Mouse (Mus musculus) limb, embryonic 10.5 days (tissue): Measurements from ENCODE around the gene 1700061G19Rik. TPM values are rescaled to one million over a fixed set of nuclear protein-coding genes. Genes with fewer than 3 reads are reported as not detected.
"Not testable (repeated sequence)": the region's sequence is repeated elsewhere in the genome, so short reads cannot be mapped to it uniquely, and the experiment has no call there.

Experiments used
- DNase-seq: peaks from one replicate; pipeline ENCODE4 v3.0.0-alpha.2; 2017; ENCODE audit warnings: low spot score
- H3K27ac ChIP-seq: fragments of 300-500 bp; sonication (generic); 2 replicates; pipeline ENCODE4 v1.5.1; 2016; ENCODE audit warnings: mild to moderate bottlenecking
- H3K27me3 ChIP-seq: fragments of 300-500 bp; sonication (generic); 2 replicates; pipeline ENCODE4 v1.6.1; 2016; ENCODE audit warnings: low read depth, mild to moderate bottlenecking; ENCODE audit not compliant: poor library complexity, severe bottlenecking
- H3K36me3 ChIP-seq: fragments of 300-500 bp; sonication (generic); 2 replicates; pipeline ENCODE4 v1.6.1; 2016; ENCODE audit warnings: mild to moderate bottlenecking, moderate library complexity
- H3K4me1 ChIP-seq: fragments of 300-500 bp; sonication (generic); 2 replicates; pipeline ENCODE4 v1.6.1; 2016
- H3K4me3 ChIP-seq: fragments of 300-500 bp; sonication (generic); 2 replicates; pipeline ENCODE4 v1.5.1; 2016; ENCODE audit warnings: mild to moderate bottlenecking, moderate library complexity
- H3K9me3 ChIP-seq: fragments of 300-500 bp; sonication (generic); replicated peaks from 2 replicates; pipeline ENCODE4 v1.6.1; 2016; ENCODE audit warnings: mild to moderate bottlenecking
- WGBS: fragments of 180-500 bp; shearing (Covaris S2); methylation state at CpG from one replicate; pipeline ENCODE4 v1.1.7; 2016; 5-methylcytosine and 5-hydroxymethylcytosine counted together
- polyA plus RNA-seq: library from polyadenylated mRNA; unstranded; fragments of >200 nt; fragmentation: Nextera tagmentation; extraction: Ambion mirVana; gene quantifications from 2 replicates; pipeline ENCODE4 v1.2.1, GENCODE M21; 2016

The 1700061G19Rik gene
- polyA plus RNA-seq, 1 experiment from 2014 or later, result 0.73 TPM

DNA sequence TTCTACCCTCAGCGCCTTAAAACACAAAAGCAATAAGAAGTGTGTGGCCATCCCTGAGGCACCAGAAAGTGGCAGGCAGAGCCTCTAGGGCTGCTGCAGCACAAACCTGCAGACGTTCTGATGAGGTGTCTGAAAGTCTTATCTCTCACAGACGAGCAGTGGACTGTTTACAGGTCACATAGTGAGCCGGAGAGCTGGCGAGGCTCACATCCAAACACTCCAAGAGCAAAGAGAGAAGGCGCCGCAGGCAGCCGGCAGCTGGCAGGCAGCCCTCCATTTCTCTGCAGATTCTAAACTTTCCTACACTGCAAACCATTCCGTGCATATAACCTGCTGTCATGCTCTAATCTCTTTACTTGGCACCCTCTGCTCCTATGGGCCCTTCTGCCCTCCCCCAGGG, 32.6 kb downstream of the 1700061G19Rik start:
- WGBS, result 81% methylated on average over 9 of the region's 9 CpGs
- H3K36me3 ChIP-seq, result peaks cover 100% of the 10 kb centered on the region
- no peaks in the 10 kb centered on the region for H3K4me1 ChIP-seq
- no peaks in the 10 kb centered on the region for H3K9me3 ChIP-seq
- H3K4me3 ChIP-seq, result no peak overlapping the region
- no peak overlapping the region for H3K27ac ChIP-seq
- DNase-seq, result no peak
- H3K27me3 ChIP-seq, result no peaks in the 10 kb centered on the region

DNA sequence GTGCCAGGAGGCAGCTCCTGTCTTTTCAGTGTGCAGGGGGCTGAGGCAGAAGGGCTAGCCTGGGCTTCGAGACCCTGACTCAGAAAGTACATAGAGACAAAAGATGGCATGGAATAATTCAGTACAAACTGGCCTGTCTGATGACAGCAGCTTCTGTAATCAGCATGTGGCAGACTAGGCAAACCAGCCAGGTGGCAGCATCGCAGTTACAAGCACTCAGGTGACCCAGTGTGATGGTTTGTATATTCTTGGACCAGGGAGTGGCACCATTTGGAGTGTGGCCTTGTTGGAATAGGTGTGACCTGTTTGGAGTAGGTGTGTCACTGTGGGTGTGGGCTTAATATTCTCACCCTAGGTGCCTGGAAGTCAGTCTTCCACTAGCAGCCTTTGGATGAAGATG, 34.5 kb downstream of the 1700061G19Rik start:
- not testable (repeated sequence) for DNase-seq, H3K4me3 ChIP-seq, H3K27me3 ChIP-seq, H3K27ac ChIP-seq, H3K4me1 ChIP-seq, H3K9me3 ChIP-seq
- H3K36me3 ChIP-seq, result peaks cover 100% of the 10 kb centered on the region
- 97% methylated on average over 2 of the region's 2 CpGs for WGBS

DNA sequence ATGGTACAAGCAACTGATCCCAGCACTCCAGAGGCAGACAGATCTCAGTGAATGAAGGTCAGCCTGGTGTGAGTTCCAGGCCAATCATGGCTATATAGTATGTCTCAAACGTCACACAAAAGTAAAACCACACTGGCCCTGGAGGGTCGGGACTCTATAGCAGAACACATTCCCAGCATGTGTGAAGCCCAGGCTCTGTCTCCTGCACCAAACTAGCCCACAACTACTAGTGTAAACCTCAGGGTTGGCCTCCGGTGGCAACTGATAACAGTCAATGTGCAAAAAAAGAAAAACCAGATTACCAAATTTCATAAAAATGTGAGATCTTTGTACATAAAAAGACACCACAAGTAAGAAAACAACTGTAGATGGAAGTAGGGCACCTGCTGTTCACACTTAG, 37.7 kb downstream of the 1700061G19Rik start:
- Histone ChIP-seq H3K27ac (no peak overlapping the region), H3K4me1 (no peaks in the 10 kb centered on the region), H3K9me3 (no peaks in the 10 kb centered on the region), H3K27me3 (no peaks in the 10 kb centered on the region), H3K4me3 (no peak overlapping the region), H3K36me3 (peaks cover 98% of the 10 kb centered on the region)
- over 99% methylated on average over 3 of the region's 3 CpGs for WGBS
- no peak for DNase-seq

DNA sequence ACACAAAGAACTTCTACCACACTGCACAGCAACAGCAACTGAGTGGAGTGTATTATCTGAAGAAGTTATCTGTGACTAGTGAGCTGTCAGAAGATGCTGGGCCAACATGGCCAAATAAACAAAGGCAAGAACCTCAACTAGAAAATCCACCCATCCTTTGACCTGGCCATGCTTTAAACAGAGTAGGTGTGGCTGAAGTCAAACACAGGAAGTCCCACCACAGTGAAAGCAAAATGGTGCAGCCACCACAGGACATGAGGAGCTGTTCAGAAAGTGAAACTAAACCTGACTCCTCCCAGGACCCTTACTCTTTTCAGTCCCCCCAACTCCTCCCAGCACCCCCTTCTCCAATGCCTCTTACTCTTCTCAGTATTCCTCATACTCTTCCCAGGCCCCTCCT, 38.2 kb downstream of the 1700061G19Rik start:
- Histone ChIP-seq H3K36me3 (peaks cover 97% of the 10 kb centered on the region), H3K27ac (no peak overlapping the region), H3K9me3 (no peaks in the 10 kb centered on the region), H3K27me3 (no peaks in the 10 kb centered on the region), H3K4me1 (no peaks in the 10 kb centered on the region), H3K4me3 (no peak overlapping the region)
- no peak for DNase-seq

DNA sequence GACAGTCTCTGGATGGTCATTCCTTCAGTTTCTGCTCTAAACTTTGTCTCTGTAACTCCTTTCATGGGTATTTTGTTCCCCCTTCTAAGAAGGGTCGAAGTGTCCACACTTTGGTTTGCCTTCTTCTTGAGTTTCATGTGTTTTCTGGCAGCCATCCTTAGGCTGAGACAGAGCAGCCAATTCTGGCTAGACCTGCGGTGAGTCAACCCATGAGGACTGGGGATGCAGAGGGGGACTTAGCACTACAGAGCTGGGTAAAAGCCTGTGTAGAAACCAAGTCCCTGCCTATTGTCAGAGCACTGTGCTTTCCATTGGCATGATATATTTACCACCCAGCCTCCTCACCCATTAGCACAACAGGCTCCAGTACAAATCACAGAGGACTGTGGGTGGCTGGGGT, 41.9 kb downstream of the 1700061G19Rik start:
- 97% methylated on average over 2 of the region's 2 CpGs for WGBS
- no peaks in the 10 kb centered on the region for H3K27me3 ChIP-seq
- no peak for DNase-seq
- no peaks in the 10 kb centered on the region for H3K4me1 ChIP-seq
- H3K27ac ChIP-seq, result no peak overlapping the region
- no peaks in the 10 kb centered on the region for H3K9me3 ChIP-seq
- peaks cover 97% of the 10 kb centered on the region for H3K36me3 ChIP-seq
- H3K4me3 ChIP-seq, result no peak overlapping the region

DNA sequence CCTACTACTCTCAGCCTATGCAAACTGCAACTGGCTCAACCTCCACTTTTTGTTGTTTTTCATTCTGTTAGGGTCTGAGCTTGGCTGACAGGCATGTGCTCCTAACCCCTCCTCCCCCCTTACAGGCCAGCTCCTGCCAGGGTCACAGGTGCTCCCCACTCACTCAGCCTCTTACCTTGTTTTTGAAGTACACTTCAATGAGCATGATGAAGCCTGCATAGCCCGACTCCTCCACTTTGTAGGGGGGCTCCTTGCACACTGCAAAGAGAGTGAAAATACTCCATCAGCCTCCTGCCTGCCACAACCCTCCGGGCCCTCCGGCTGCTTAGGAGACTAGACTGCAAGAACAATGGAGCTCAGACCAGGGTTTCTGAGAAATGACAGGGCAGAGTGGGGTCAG, 44.4 kb downstream of the 1700061G19Rik start:
- no peaks in the 10 kb centered on the region for H3K9me3 ChIP-seq
- peaks cover 97% of the 10 kb centered on the region for H3K36me3 ChIP-seq
- H3K27ac ChIP-seq, result no peak overlapping the region
- no peak for DNase-seq
- WGBS, result 95% methylated on average over 3 of the region's 3 CpGs
- no peaks in the 10 kb centered on the region for H3K27me3 ChIP-seq
- H3K4me3 ChIP-seq, result no peak overlapping the region
- no peaks in the 10 kb centered on the region for H3K4me1 ChIP-seq

DNA sequence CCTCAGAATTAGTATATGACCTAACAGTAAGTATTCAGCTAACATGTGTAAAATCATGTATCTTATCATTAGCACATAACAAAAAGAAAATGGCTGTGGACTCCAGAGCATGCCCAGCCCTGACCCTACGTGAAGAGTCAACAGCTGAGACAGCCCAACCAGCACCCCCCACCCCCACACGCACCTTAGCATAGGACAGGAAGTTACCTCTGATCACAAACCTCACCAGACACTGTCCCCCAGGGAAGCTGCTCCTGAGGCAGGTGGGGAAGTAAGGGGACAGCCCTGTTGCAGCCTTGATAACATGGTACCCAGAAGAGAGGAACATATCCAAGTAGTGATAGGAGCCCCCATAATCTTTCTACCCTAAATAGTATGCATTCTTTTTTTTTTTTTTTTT, 50.7 kb downstream of the 1700061G19Rik start:
- Histone ChIP-seq H3K27ac (no peak overlapping the region), H3K27me3 (no peaks in the 10 kb centered on the region), H3K36me3 (peaks cover 97% of the 10 kb centered on the region), H3K9me3 (no peaks in the 10 kb centered on the region), H3K4me1 (no peaks in the 10 kb centered on the region), H3K4me3 (no peak overlapping the region)
- DNase-seq, result no peak
- WGBS, result 95% methylated on average over 2 of the region's 2 CpGs

DNA sequence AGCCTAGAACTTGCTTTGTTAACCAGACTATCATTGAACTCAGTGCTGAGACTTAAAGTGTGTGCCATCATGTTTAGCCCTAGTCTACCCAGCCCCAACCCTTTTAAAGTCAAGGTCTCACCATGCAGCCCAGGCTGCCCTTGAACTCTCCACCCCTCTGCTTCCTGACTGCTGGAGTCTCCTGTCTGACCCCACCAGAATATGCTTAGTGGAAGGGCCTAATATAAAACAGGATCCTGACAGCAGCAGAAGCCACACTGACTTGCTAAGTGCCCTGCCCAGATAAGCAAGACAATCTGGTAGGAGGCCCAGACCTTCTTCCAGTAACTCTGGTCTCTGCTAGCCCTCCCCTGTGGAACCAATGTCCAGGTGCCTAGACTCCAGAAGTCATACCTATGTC, 53.8 kb downstream of the 1700061G19Rik start:
- Histone ChIP-seq H3K9me3 (no peaks in the 10 kb centered on the region), H3K27ac (no peak overlapping the region), H3K36me3 (peaks cover 92% of the 10 kb centered on the region), H3K4me1 (peaks cover 20% of the 10 kb centered on the region), H3K4me3 (no peak overlapping the region), H3K27me3 (no peaks in the 10 kb centered on the region)
- no peak for DNase-seq

DNA sequence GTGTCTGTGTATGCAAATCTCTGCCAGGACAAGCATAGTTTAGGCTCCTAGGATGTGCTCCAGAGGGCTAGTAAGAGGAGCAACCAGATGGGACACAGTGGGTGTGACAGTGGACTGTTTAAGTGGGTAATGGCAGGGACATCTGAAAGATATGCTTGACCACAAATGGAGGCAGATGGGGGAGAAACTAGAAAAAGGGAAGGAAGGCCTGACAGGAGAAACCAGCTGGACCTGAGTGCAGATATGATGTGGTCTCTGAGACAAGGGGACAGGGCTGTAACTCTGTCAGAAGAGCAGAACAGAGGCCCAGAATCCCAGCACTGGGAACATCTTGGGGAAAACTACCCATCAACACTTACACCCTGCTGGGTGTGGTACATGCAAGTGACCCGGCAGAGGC, 54.3 kb downstream of the 1700061G19Rik start:
- peaks cover 88% of the 10 kb centered on the region for H3K36me3 ChIP-seq
- peaks cover 24% of the 10 kb centered on the region for H3K4me1 ChIP-seq
- no peak overlapping the region for H3K4me3 ChIP-seq
- no peak for DNase-seq
- no peaks in the 10 kb centered on the region for H3K9me3 ChIP-seq
- no peak overlapping the region for H3K27ac ChIP-seq
- WGBS, result 81% methylated on average over 1 of the region's 1 CpGs
- H3K27me3 ChIP-seq, result no peaks in the 10 kb centered on the region

DNA sequence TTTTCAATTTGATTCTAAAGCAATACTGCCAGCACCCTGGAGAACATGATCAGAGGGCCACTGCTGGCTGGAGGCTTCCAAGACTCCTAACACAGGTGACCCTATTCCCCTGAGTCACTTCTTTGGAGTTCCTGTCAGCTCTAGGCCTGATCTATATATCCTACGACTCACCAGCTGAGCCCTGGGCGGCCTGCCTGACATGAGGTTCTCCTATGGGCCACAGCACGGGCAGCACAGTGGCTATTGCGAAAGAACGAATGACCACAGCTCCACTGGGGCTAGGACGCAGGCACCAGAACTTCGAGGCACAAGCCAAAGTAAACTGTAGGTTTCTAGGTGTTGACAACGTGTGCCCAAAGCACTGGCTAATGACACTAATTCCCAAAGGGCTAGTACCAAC, 54.7 kb downstream of the 1700061G19Rik start:
- no peak for DNase-seq
- H3K27ac ChIP-seq, result no peak overlapping the region
- H3K36me3 ChIP-seq, result peaks cover 83% of the 10 kb centered on the region
- H3K4me3 ChIP-seq, result no peak overlapping the region
- H3K4me1 ChIP-seq, result peaks cover 26% of the 10 kb centered on the region
- H3K27me3 ChIP-seq, result no peaks in the 10 kb centered on the region
- no peaks in the 10 kb centered on the region for H3K9me3 ChIP-seq
- WGBS, result 91% methylated on average over 8 of the region's 8 CpGs

DNA sequence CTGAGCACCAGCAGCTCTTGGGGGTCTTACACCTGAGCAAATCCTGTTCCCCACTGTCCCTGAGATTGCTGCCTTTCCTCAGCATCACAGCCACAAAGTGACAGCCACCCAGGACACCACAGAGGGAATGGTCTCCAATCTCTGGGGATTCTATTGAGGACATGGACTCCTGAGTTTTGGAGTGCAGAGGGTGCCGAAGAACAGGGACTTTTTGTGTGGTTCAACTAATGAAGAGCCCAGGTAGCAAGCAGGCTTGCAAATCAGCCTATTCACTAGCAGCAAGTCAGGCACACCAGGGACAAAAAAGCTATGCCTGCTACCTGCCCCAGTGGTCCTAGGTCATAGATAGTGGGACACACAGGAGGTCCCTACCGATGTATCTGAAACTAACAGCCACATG, 58.1 kb downstream of the 1700061G19Rik start:
- H3K27ac ChIP-seq, result no peak overlapping the region
- DNase-seq, result no peak
- peaks cover 52% of the 10 kb centered on the region for H3K36me3 ChIP-seq
- peak overlapping the region; percentile 94 for H3K4me3 ChIP-seq
- H3K9me3 ChIP-seq, result no peaks in the 10 kb centered on the region
- peaks cover 31% of the 10 kb centered on the region for H3K4me1 ChIP-seq
- 0 out of 2 replicates have a peak, but pooled peaks cover 6% of the 10 kb centered on the region for H3K27me3 ChIP-seq
- 98% methylated on average over 2 of the region's 2 CpGs for WGBS

DNA sequence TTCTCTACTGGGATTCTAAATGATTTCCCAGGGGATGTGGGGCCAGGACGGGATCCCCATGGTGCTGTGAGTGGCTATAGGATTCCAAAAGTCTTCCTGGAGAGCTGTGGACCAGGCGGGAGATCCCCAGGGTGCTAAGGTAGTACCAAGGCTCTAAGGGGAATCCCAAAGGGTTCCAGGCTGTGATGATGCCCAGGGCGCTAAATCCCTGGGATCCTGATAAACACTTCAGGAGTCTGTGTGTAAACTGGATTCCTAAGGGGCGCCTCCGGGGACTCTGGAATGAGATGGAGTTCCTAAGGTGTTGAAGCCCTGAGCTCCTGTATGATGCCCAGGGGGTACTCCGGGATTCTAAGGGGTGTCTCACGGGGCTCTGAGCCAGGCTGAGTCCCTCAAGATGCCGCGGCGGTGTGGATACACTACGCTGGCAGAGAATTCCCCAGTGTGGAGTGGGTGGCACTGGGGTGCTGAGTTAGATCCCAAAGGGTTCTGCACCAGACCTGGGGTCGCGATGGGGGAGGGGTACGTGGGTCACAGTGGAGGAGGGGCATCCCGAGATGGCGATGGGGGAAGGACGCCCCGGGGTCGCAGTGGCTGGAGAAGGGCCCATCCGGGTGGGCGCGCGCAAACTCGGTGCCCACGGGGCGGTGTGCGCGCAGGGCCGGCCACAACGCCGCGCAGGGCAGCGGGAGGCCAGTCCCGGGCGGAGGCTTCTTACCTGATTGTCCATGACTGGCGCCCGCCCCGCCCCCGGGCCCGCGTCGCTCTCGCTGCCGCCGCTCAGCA, 59.5 kb downstream of the 1700061G19Rik start:
- 2% methylated on average over 45 of the region's 45 CpGs for WGBS
- Histone ChIP-seq H3K4me3 (peak overlapping the region; percentile 94), H3K27me3 (0 out of 2 replicates have a peak, but pooled peaks cover 6% of the 10 kb centered on the region), H3K9me3 (no peaks in the 10 kb centered on the region), H3K4me1 (peaks cover 31% of the 10 kb centered on the region), H3K36me3 (peaks cover 39% of the 10 kb centered on the region), H3K27ac (peak overlapping the region; percentile 98)
- DNase-seq, result peak; percentile 71

DNA sequence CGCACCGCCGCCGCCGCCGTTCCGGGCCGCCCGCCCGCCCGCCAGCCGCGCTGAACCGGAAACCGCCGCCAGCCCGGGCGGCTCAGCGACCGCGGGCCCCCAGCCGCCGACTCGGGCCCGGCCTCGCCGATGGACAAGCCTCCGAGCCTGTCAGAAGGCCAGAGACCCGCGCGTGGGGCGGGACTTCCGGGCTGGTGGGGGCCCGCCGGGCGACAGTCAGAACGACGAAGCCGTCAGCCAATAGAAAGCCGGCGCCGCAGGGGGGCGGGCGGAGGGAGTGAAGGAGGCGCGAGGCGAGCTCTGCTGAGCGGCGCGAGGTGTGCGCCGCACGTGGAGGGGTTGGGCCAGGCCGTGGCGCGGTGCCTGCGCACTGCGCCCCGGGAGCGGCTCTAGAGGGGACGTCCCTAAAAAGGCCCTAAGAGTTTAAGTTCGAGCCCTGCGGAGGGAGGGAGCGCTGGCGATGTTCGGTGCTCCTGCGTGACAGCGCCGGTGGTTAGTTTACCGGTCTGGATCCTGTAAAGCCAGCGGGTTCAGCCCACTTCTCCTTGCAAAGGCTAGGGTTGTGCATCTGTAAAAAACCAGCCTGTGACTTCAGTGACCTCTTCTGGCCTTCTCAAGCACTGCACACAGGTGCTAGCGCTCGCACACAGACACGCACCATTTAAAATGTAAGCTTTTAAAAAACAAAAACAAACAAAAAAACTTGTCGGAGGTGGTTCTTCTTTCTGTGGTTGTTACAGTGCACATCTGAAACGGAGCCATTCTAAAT, 60.3 kb downstream of the 1700061G19Rik start, which contains the start of gene Mllt1:
TSS of gene Mllt1 (minus strand) at position 53 of the 769 bp plus-strand sequence.
- peak within 1 kb of the TSS; percentile 94 for H3K4me3 ChIP-seq
- WGBS, result 3% methylated on average over 76 of the region's 76 CpGs
- DNase-seq, result peak; percentile 100
- peak within 1 kb of the TSS; percentile 98 for H3K27ac ChIP-seq
- H3K4me1 ChIP-seq, result peaks cover 31% of the 10 kb centered on the region
- H3K36me3 ChIP-seq, result peaks cover 31% of the 10 kb centered on the region
- H3K27me3 ChIP-seq, result 0 out of 2 replicates have a peak, but pooled peaks cover 6% of the 10 kb centered on the region
- H3K9me3 ChIP-seq, result no peaks in the 10 kb centered on the region
